8 mouse cellular contexts compared by ENCODE assay signal in genomic region chr11:50826214-50826613, GRCm38 (mm10). TPM values are rescaled to one million over a fixed set of nuclear protein-coding genes. Genes with fewer than 3 reads are reported as not detected.
DNase-seq lines count a peak whose midpoint lies in the region; ATAC-seq and TF ChIP-seq lines count a peak whose summit lies in the region.

No protein-coding gene starts in this region.

- no peaks in the 10 kb centered on the region for H3K9me3 ChIP-seq in lung, embryonic 16.5 days (ENCODE audit: control insufficient read depth, low read length)
- no peaks in the 10 kb centered on the region for H3K9me3 ChIP-seq in forebrain, embryonic 16.5 days (ENCODE audit: control insufficient read depth, low read length)
- H3K9me3 ChIP-seq in limb, embryonic 11.5 days (ENCODE audit: control insufficient read depth, low read length), result no peaks in the 10 kb centered on the region
- H3K9me3 ChIP-seq in stomach, postnatal 0 days (ENCODE audit: control insufficient read depth, low read length), result no peaks in the 10 kb centered on the region

- peak overlapping the region; percentile 91 for H3K4me3 ChIP-seq in lung, embryonic 16.5 days (ENCODE audit: low read length)
- H3K4me3 ChIP-seq in forebrain, embryonic 16.5 days (replicated peaks; ENCODE audit: low read length), result peak overlapping the region; percentile 92
- H3K4me3 ChIP-seq in limb, embryonic 11.5 days (ENCODE audit: low read depth, low read length), result peak overlapping the region; percentile 72; the same call in 1 of the 2 replicates
- H3K4me3 ChIP-seq in stomach, postnatal 0 days (ENCODE audit: low read depth, low read length), result peak overlapping the region; percentile 76; the same call in 1 of the 2 replicates

- intact Hi-C loops in left cerebral cortex, postnatal 10 days (cut with DNase I), result no loop called here

- peak overlapping the region; percentile 64 for H3K4me2 ChIP-seq in lung, embryonic 16.5 days (ENCODE audit: low read depth, low read length)
- H3K4me2 ChIP-seq in forebrain, embryonic 16.5 days (ENCODE audit: low read length), result peak overlapping the region; percentile 70
- peak overlapping the region; percentile 76 for H3K4me2 ChIP-seq in limb, embryonic 11.5 days (ENCODE audit: low read depth, severe bottlenecking)
- peak overlapping the region; percentile 72 for H3K4me2 ChIP-seq in stomach, postnatal 0 days (replicated peaks; ENCODE audit: low read depth)

- H3K4me1 ChIP-seq in lung, embryonic 16.5 days (replicated peaks; ENCODE audit: control insufficient read depth, insufficient read depth, low read length), result peaks cover 8% of the 10 kb centered on the region; the same call in 1 of the 2 replicates
- H3K4me1 ChIP-seq in forebrain, embryonic 16.5 days (replicated peaks; ENCODE audit: control insufficient read depth, insufficient read depth, low read length), result peaks cover 10% of the 10 kb centered on the region
- H3K4me1 ChIP-seq in limb, embryonic 11.5 days (ENCODE audit: control insufficient read depth, insufficient read depth, low read length), result peaks cover 3% of the 10 kb centered on the region; the same call in 1 of the 2 replicates
- peaks cover 3% of the 10 kb centered on the region; the same call in 1 of the 2 replicates for H3K4me1 ChIP-seq in stomach, postnatal 0 days (replicated peaks; ENCODE audit: control insufficient read depth, insufficient read depth)

- no peak for TF ChIP-seq EP300 in stomach, postnatal 0 days (optimal IDR thresholded peaks at IDR 0.05)

- H3K36me3 ChIP-seq in lung, embryonic 16.5 days (ENCODE audit: control insufficient read depth, insufficient read depth, low read length), result peaks cover 13% of the 10 kb centered on the region
- peaks cover 27% of the 10 kb centered on the region for H3K36me3 ChIP-seq in forebrain, embryonic 16.5 days (ENCODE audit: control insufficient read depth, insufficient read depth)
- H3K36me3 ChIP-seq in limb, embryonic 11.5 days (ENCODE audit: control insufficient read depth, insufficient read depth, low read length), result peaks cover 8% of the 10 kb centered on the region; the same call in 1 of the 2 replicates
- peaks cover 3% of the 10 kb centered on the region; the same call in 1 of the 2 replicates for H3K36me3 ChIP-seq in stomach, postnatal 0 days (ENCODE audit: control insufficient read depth, insufficient read depth, low read length)

- no peak overlapping the region for H3K27ac ChIP-seq in lung, embryonic 16.5 days (ENCODE audit: low read length)
- H3K27ac ChIP-seq in forebrain, embryonic 16.5 days (ENCODE audit: low read length), result no peak overlapping the region
- H3K27ac ChIP-seq in limb, embryonic 11.5 days (replicated peaks; ENCODE audit: low read depth, low read length), result no peak overlapping the region
- no peak overlapping the region for H3K27ac ChIP-seq in stomach, postnatal 0 days (replicated peaks)

- no peak for DNase-seq in lung, postnatal 4 days
- no peak for DNase-seq in limb, embryonic 11.5 days (ENCODE audit: low spot score)
- no peak for DNase-seq in stomach, postnatal 0 days (ENCODE audit: low spot score)
- DNase-seq in B cell, adult 2 months, result no peak
- DNase-seq in left cerebral cortex, postnatal 10 days (ENCODE audit: extremely low spot score in 1 of 2, low spot score in 2 of 2), result no peak
- DNase-seq in thymus, postnatal 25 days, result no peak

- no peak for TF ChIP-seq CTCF in stomach, postnatal 0 days (IDR thresholded peaks at IDR 0.05; ENCODE audit: low read depth)

- H3K27me3 ChIP-seq in lung, embryonic 16.5 days (ENCODE audit: control insufficient read depth, insufficient read depth, low read depth, low read length), result no peaks in the 10 kb centered on the region
- H3K27me3 ChIP-seq in forebrain, embryonic 16.5 days (replicated peaks; ENCODE audit: control insufficient read depth, insufficient read depth, low read length), result no peaks in the 10 kb centered on the region
- H3K27me3 ChIP-seq in limb, embryonic 11.5 days (ENCODE audit: control insufficient read depth, insufficient read depth, low read length), result no peaks in the 10 kb centered on the region
- no peaks in the 10 kb centered on the region for H3K27me3 ChIP-seq in stomach, postnatal 0 days (ENCODE audit: control insufficient read depth, insufficient read depth, low read length)

- peak overlapping the region; percentile 88 for H3K9ac ChIP-seq in lung, embryonic 16.5 days (ENCODE audit: low read length)
- no peak overlapping the region for H3K9ac ChIP-seq in forebrain, embryonic 16.5 days (replicated peaks; ENCODE audit: low read depth, low read length)
- H3K9ac ChIP-seq in limb, embryonic 11.5 days (ENCODE audit: low read length), result peak overlapping the region; percentile 84; the same call in 1 of the 2 replicates
- peak overlapping the region; percentile 79; the same call in 1 of the 2 replicates for H3K9ac ChIP-seq in stomach, postnatal 0 days (ENCODE audit: low read length)

- no peak for ATAC-seq in lung, embryonic 16.5 days (ENCODE audit: low read depth)
- no peak for ATAC-seq in forebrain, embryonic 16.5 days
- no peak for ATAC-seq in limb, embryonic 11.5 days (ENCODE audit: insufficient number of reproducible peaks, low FRiP score, low TSS enrichment, low read depth)
- ATAC-seq in stomach, postnatal 0 days (ENCODE audit: low FRiP score, low TSS enrichment), result no peak

- 22% methylated on average over 2 of the region's 2 CpGs for whole genome bisulfite sequencing in lung, embryonic 16.5 days
- WGBS in forebrain, embryonic 16.5 days, result 14% methylated on average over 2 of the region's 2 CpGs
- WGBS in limb, embryonic 11.5 days, result 79% methylated on average over 2 of the region's 2 CpGs
- WGBS in stomach, postnatal 0 days, result 33% methylated on average over 2 of the region's 2 CpGs

RNA-seq across cellular contexts. Expression of gene Zfp354c, which starts 1.3 kb away (rescaled TPM):
- 19.3 and 24.7 TPM in 2 replicates for polyA plus RNA-seq in lung, embryonic 16.5 days (2015; fragmentation: Nextera tagmentation; extraction: Ambion mirVana)
- 69.8 and 76.5 TPM in 2 replicates for polyA plus RNA-seq in forebrain, embryonic 16.5 days (2015; fragmentation: Nextera tagmentation; extraction: Ambion mirVana)
- 44.3 and 50.6 TPM in 2 replicates for polyA plus RNA-seq in limb, embryonic 11.5 days (2014; fragmentation: Nextera tagmentation; extraction: Ambion mirVana)
- 4.9 and 5.4 TPM in 2 replicates for polyA plus RNA-seq in stomach, postnatal 0 days (2015; fragmentation: Nextera tagmentation; extraction: Ambion mirVana)
- total RNA-seq in left cerebral cortex, postnatal 10 days (2021), result 10 to 100 TPM; 63.3 to 63.8 TPM

RNA-seq across cellular contexts. Expression of gene Zfp879, which starts 15.1 kb away (rescaled TPM):
- polyA plus RNA-seq in lung, embryonic 16.5 days (2015; fragmentation: Nextera tagmentation; extraction: Ambion mirVana), result 0.45 and 0.63 TPM in 2 replicates
- polyA plus RNA-seq in forebrain, embryonic 16.5 days (2015; fragmentation: Nextera tagmentation; extraction: Ambion mirVana), result 1.9 and 2.4 TPM in 2 replicates
- polyA plus RNA-seq in limb, embryonic 11.5 days (2014; fragmentation: Nextera tagmentation; extraction: Ambion mirVana), result 1.2 and 1.5 TPM in 2 replicates
- polyA plus RNA-seq in stomach, postnatal 0 days (2015; fragmentation: Nextera tagmentation; extraction: Ambion mirVana), result 0.30 and 0.31 TPM in 2 replicates
- total RNA-seq in left cerebral cortex, postnatal 10 days (2021), result 1 to 10 TPM; 3.9 to 4.3 TPM

RNA-seq across cellular contexts. Expression of gene Grm6, which starts 24.3 kb away (rescaled TPM):
- not detected in 2 replicates for polyA plus RNA-seq in lung, embryonic 16.5 days (2015; fragmentation: Nextera tagmentation; extraction: Ambion mirVana)
- not detected in 2 replicates for polyA plus RNA-seq in forebrain, embryonic 16.5 days (2015; fragmentation: Nextera tagmentation; extraction: Ambion mirVana)
- polyA plus RNA-seq in limb, embryonic 11.5 days (2014; fragmentation: Nextera tagmentation; extraction: Ambion mirVana), result 0.11 and 0.16 TPM in 2 replicates
- polyA plus RNA-seq in stomach, postnatal 0 days (2015; fragmentation: Nextera tagmentation; extraction: Ambion mirVana), result 0.06 TPM in 1 of 2 replicates, not detected in the other
- under 1 TPM in 1 of 2 experiments, not detected in 1; 0.08 TPM for total RNA-seq in left cerebral cortex, postnatal 10 days (2021)
